Mouse (Mus musculus) spleen, adult 2 months (tissue): ENCODE results near the gene Cdkl2.

Source experiments
- CTCF ChIP-seq: fragments of 200-500 bp; IDR thresholded peaks from 2 replicates; pipeline ENCODE4 v1.5.1; 2011; ENCODE audit warnings: mild to moderate bottlenecking, inconsistent platforms; ENCODE audit not compliant: insufficient read depth, insufficient read length, insufficient replicate concordance; ENCODE audit errors: extremely low read depth
- POLR2A ChIP-seq: fragments of 200-500 bp; IDR thresholded peaks from 2 replicates; pipeline ENCODE4 v1.6.1; 2011; ENCODE audit warnings: low read depth, low read length, inconsistent platforms

DNA sequence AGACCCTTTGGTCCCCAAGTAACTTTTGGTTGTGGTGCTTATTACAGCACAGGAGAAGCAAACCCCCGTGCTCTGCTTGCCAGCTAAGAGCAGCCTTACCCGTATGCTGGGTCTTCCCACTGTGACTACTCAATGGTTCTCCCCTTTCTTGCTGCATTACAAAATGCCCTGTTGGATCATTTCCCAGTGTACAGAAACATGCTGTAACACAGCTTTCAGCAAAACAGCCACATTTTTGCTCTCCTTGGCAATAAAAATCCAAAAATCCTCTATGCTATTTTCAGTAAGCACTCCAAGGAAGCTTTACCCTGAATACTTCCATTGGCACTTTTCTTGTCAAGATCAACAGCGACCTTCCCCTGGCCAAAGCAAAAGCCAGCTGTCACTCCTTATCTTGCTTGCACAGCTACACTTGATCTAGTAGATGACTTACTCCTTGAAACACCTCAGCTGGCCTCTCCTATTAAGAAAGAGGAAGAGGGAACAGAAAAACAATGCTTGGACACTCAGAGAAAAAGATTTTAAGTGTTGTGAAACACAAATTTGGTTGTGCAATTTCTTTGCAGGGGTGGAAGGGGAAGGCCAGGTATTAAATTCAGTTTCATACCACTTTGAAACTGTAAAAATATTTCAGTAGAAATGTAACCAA, 83.0 kb downstream of the Cdkl2 start:
- TF ChIP-seq POLR2A: no peak
- no peak for TF ChIP-seq CTCF
